Mouse (Mus musculus) gastrocnemius, adult 2 months (tissue): ENCODE measurements around the gene Zfp870. TPM values are rescaled to one million over a fixed set of nuclear protein-coding genes. Genes with fewer than 3 reads are reported as not detected.

Experiments
- DNase-seq: peaks from one replicate; pipeline ENCODE4 v3.0.0; 2022
- H3K27ac ChIP-seq: fragments of 200-600 bp; 2 replicates; pipeline ENCODE4 v1.8.1; 2022; ENCODE audit warnings: mild to moderate bottlenecking
- H3K4me3 ChIP-seq: fragments of 200-600 bp; 2 replicates; pipeline ENCODE4 v1.8.1; 2022; ENCODE audit warnings: mild to moderate bottlenecking, moderate library complexity
- CTCF ChIP-seq: fragments of 200-600 bp; IDR thresholded peaks from 2 replicates; pipeline ENCODE4 v1.8.1; 2022; ENCODE audit warnings: antibody characterized with exemption, mild to moderate bottlenecking, moderate library complexity
- intact Hi-C: fragments of 180-260 bp; cut with DNase I; formaldehyde crosslinking; loops from one replicate; pipeline ENCODE4 v1.15.1; 2025
- total RNA-seq, 2 experiments: library from RNA; stranded (reverse); gene quantifications; 2 replicates each; pipeline ENCODE4 v1.2.3; 2021

The Zfp870 gene
- total RNA-seq, 2 experiments from 2014 or later = 6.7 to 8.5 TPM

- intact Hi-C loops = no loop called here
- Histone ChIP-seq H3K27ac (no peak overlapping the region), H3K4me3 (no peak overlapping the region)
- no peak for DNase-seq
- no peak for TF ChIP-seq CTCF
Measured at GRCm38 (mm10) chr17:32841388-32841787, 50.1 kb downstream of the Zfp870 start.

GRCm38 (mm10) chr17:32839083-32839802 is 52.2 kb downstream of the Zfp870 start:
- Histone ChIP-seq H3K4me3 (peak overlapping the region; percentile 24; the same call in 1 of the 2 replicates), H3K27ac (no peak overlapping the region)
- DNase-seq = peak; percentile 17
- no peak for TF ChIP-seq CTCF
- intact Hi-C loops = no loop called here

GRCm38 (mm10) chr17:32830418-32830782 is 61.0 kb downstream of the Zfp870 start:
- Histone ChIP-seq H3K4me3 (peak overlapping the region; percentile 91), H3K27ac (peak overlapping the region; percentile 87)
- intact Hi-C loops = no loop called here
- TF ChIP-seq CTCF = no peak
- DNase-seq = no peak

GRCm38 (mm10) chr17:32829540-32830417 is 61.7 kb downstream of the Zfp870 start, which contains the start of gene Zfp799:
Zfp799 (minus strand) TSS chr17:32830261.
- intact Hi-C loops = loop anchor here (5.0 kb wide), 1 partner anchor 42 kb away; the partner anchor contains the start of gene Zfp871
- Histone ChIP-seq H3K27ac (peak within 1 kb of the TSS; percentile 87), H3K4me3 (peak within 1 kb of the TSS; percentile 91)
- peak; percentile 77 for DNase-seq
- no peak for TF ChIP-seq CTCF

Other genes with a start within 250 kb of the Zfp870 start
- not detected for gene Cyp4f40, start 232.7 kb downstream of the Zfp870 start, total RNA-seq
- not detected for gene Cyp4f15, start 206.0 kb downstream of the Zfp870 start, total RNA-seq
- 10 to 100 TPM; 25.0 to 25.9 TPM for gene Zfp871, start 103.4 kb downstream of the Zfp870 start, total RNA-seq
- gene Zfp811, start 81.7 kb downstream of the Zfp870 start, total RNA-seq = under 1 TPM; 0.26 to 0.28 TPM
- 1 to 10 TPM; 5.6 to 7.4 TPM for gene Zfp799, start 61.4 kb downstream of the Zfp870 start, total RNA-seq
- under 1 TPM in 1 of 2 experiments, not detected in 1; 0.17 TPM for gene Cyp4f14, start 25.7 kb upstream of the Zfp870 start, total RNA-seq
- 10 to 100 TPM in 1 of 2 experiments, 1 to 10 TPM in 1; 8.8 to 11.0 TPM for gene Cyp4f13, start 55.8 kb upstream of the Zfp870 start, total RNA-seq
- 1 to 10 TPM; 1.1 to 1.2 TPM for gene Zfp472, start 74.2 kb upstream of the Zfp870 start, total RNA-seq
- gene Zfp952, start 101.5 kb upstream of the Zfp870 start, total RNA-seq = 1 to 10 TPM; 4.4 to 5.0 TPM
- gene Zfp763, start 141.8 kb upstream of the Zfp870 start, total RNA-seq = 1 to 10 TPM; 2.6 to 3.2 TPM
- not detected for gene 4921501E09Rik, start 176.4 kb upstream of the Zfp870 start, total RNA-seq
- gene Zfp563, start 197.7 kb upstream of the Zfp870 start, total RNA-seq = 1 to 10 TPM; 3.5 to 5.0 TPM
- gene Morc2b, start 248.0 kb upstream of the Zfp870 start, total RNA-seq = under 1 TPM; 0.28 to 0.59 TPM